Comparison of ENCODE assay signal across 8 mouse cellular contexts in the genomic region with DNA sequence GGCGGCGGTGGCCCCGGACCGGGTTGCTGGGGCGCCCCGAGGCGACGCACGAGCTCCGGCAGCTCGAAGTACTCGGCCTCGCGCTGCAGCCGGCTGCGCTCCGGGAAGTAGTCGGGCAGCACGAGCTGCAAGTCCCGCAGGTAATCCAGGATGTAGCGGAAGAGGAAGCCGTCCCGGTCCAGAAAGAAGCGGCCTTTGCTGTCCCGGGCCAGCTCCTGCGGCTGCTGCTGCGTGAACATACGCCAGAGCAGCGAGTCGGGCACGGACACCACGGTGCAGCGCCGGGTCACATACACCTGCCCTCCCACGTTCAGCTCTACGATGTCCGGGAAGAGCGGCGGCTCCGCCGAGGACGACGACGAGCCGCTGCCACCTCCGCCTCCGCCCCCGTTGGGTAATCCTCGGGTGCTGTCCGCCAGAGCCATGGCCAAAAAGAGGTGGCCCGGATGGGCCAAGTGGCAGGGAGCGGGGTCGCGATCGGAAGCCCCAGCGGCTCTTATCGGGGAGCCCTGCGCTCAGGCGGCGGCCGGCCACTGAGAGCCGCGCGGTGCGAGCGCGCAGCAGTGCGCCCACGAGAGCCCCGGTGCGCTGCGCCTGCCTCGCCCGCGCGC. TPM values are rescaled to one million over a fixed set of nuclear protein-coding genes. Genes with fewer than 3 reads are reported as not detected.
DNase-seq lines count a peak whose midpoint lies in the region; ATAC-seq lines count a peak whose summit lies in the region.

No protein-coding gene starts in this region.

- H3K36me3 ChIP-seq in embryonic facial prominence, embryonic 10.5 days (replicated peaks) = no peaks in the 10 kb centered on the region
- no peaks in the 10 kb centered on the region for H3K36me3 ChIP-seq in heart, embryonic 14.5 days (ENCODE audit: control insufficient read depth, insufficient read depth, low read length)
- H3K36me3 ChIP-seq in kidney, embryonic 16.5 days (ENCODE audit: insufficient read depth, low read length) = no peaks in the 10 kb centered on the region
- H3K36me3 ChIP-seq in liver, embryonic 11.5 days (ENCODE audit: control insufficient read depth, insufficient read depth, low read length) = no peaks in the 10 kb centered on the region

- H3K4me3 ChIP-seq in embryonic facial prominence, embryonic 10.5 days = peak overlapping the region; percentile 77
- peak overlapping the region; percentile 65 to 76 for H3K4me3 ChIP-seq in heart, embryonic 14.5 days (ENCODE audit: control insufficient read depth in 1 of 2, insufficient read depth in 1 of 2, low read depth in 1 of 2, low read length in 2 of 2)
- peak overlapping the region; percentile 68 for H3K4me3 ChIP-seq in kidney, embryonic 16.5 days (ENCODE audit: low read length)
- H3K4me3 ChIP-seq in liver, embryonic 11.5 days (ENCODE audit: low read depth, low read length) = peak overlapping the region; percentile 69

- peak overlapping the region; percentile 88 for H3K27ac ChIP-seq in embryonic facial prominence, embryonic 10.5 days (replicated peaks)
- peak overlapping the region; percentile 63 to 95 for H3K27ac ChIP-seq in heart, embryonic 14.5 days (replicated peaks in 1 of 2; ENCODE audit: control insufficient read depth in 1 of 2, insufficient read depth in 1 of 2, low read depth in 2 of 2, low read length in 2 of 2)
- H3K27ac ChIP-seq in kidney, embryonic 16.5 days (ENCODE audit: low read length) = peak overlapping the region; percentile 84
- peak overlapping the region; percentile 30; the same call in 1 of the 2 replicates for H3K27ac ChIP-seq in liver, embryonic 11.5 days (ENCODE audit: low read depth, low read length)

- WGBS in embryonic facial prominence, embryonic 10.5 days = under 1% methylated on average over 76 of the region's 76 CpGs
- under 1% methylated on average over 69 of the region's 76 CpGs for WGBS in heart, embryonic 14.5 days
- WGBS in kidney, embryonic 16.5 days = under 1% methylated on average over 75 of the region's 76 CpGs
- WGBS in liver, embryonic 11.5 days = under 1% methylated on average over 76 of the region's 76 CpGs

- DNase-seq in adrenal gland, adult (ENCODE audit: inconsistent age in 2 of 2, low spot score in 1 of 2) = peak; percentile 72 to 91
- DNase-seq in adrenal gland, postnatal 14 days = no peak
- peak; percentile 67 for DNase-seq in Muller cell, postnatal 12 days (ENCODE audit: inconsistent ontology term)
- DNase-seq in embryonic facial prominence, embryonic 10.5 days (ENCODE audit: low spot score) = no peak
- DNase-seq in liver, embryonic 11.5 days (ENCODE audit: low spot score) = peak; percentile 75
- DNase-seq in right cerebral cortex, postnatal 25 days = peak; percentile 67

- peak overlapping the region; percentile 99 for H3K4me2 ChIP-seq in heart, embryonic 14.5 days (ENCODE audit: low read length)
- H3K4me2 ChIP-seq in kidney, embryonic 16.5 days (replicated peaks; ENCODE audit: low read depth, low read length) = peak overlapping the region; percentile 85
- H3K4me2 ChIP-seq in liver, embryonic 11.5 days = peak overlapping the region; percentile 96

- peak; percentile 2; the same call in 1 of the 2 replicates for ATAC-seq in heart, embryonic 14.5 days (ENCODE audit: insufficient number of reproducible peaks, insufficient read depth, low FRiP score, low read depth)
- ATAC-seq in kidney, embryonic 16.5 days (ENCODE audit: low FRiP score, low TSS enrichment) = peak; percentile 57
- peak; percentile 32 for ATAC-seq in liver, embryonic 11.5 days (replicated peaks; ENCODE audit: low FRiP score)

- no peaks in the 10 kb centered on the region for H3K9me3 ChIP-seq in embryonic facial prominence, embryonic 10.5 days
- H3K9me3 ChIP-seq in heart, embryonic 14.5 days (ENCODE audit: control insufficient read depth, low read length) = no peaks in the 10 kb centered on the region
- no peaks in the 10 kb centered on the region for H3K9me3 ChIP-seq in kidney, embryonic 16.5 days (ENCODE audit: low read length)
- H3K9me3 ChIP-seq in liver, embryonic 11.5 days (ENCODE audit: control insufficient read depth, low read length) = no peaks in the 10 kb centered on the region

- peaks cover 22% of the 10 kb centered on the region for H3K27me3 ChIP-seq in embryonic facial prominence, embryonic 10.5 days (replicated peaks; ENCODE audit: low read depth, poor library complexity, severe bottlenecking)
- H3K27me3 ChIP-seq in heart, embryonic 14.5 days (ENCODE audit: control insufficient read depth, insufficient read depth, low read length) = no peaks in the 10 kb centered on the region
- H3K27me3 ChIP-seq in kidney, embryonic 16.5 days (ENCODE audit: insufficient read depth, low read length) = no peaks in the 10 kb centered on the region
- peaks cover 11% of the 10 kb centered on the region; the same call in 1 of the 2 replicates for H3K27me3 ChIP-seq in liver, embryonic 11.5 days (replicated peaks; ENCODE audit: control insufficient read depth, insufficient read depth, low read length)

- peak overlapping the region; percentile 82 for H3K9ac ChIP-seq in heart, embryonic 14.5 days (ENCODE audit: low read length)
- peak overlapping the region; percentile 73 for H3K9ac ChIP-seq in kidney, embryonic 16.5 days (replicated peaks; ENCODE audit: low read length)
- H3K9ac ChIP-seq in liver, embryonic 11.5 days (ENCODE audit: low read depth, low read length) = peak overlapping the region; percentile 68

- H3K4me1 ChIP-seq in embryonic facial prominence, embryonic 10.5 days = peaks cover 22% of the 10 kb centered on the region
- H3K4me1 ChIP-seq in heart, embryonic 14.5 days (ENCODE audit: control insufficient read depth in 2 of 2, insufficient read depth in 2 of 2, low read length in 2 of 2) = peaks cover 3 to 8% of the 10 kb centered on the region in 2 experiments; a peak in 1 of 4 replicates
- H3K4me1 ChIP-seq in kidney, embryonic 16.5 days (ENCODE audit: insufficient read depth, low read length) = 0 out of 2 replicates have a peak, but pooled peaks cover 8% of the 10 kb centered on the region
- H3K4me1 ChIP-seq in liver, embryonic 11.5 days (replicated peaks; ENCODE audit: control insufficient read depth, insufficient read depth, low read length) = peaks cover 3% of the 10 kb centered on the region; the same call in 1 of the 2 replicates

RNA-seq across cellular contexts. Expression of a gene that starts 0.3 kb away (rescaled TPM):
- 53.3 and 64.9 TPM in 2 replicates for total RNA-seq in adrenal gland, postnatal 14 days (2021)
- polyA plus RNA-seq in embryonic facial prominence, embryonic 10.5 days (2016; fragmentation: Nextera tagmentation; extraction: Ambion mirVana) = 6.2 and 8.8 TPM in 2 replicates
- 5.8 and 9.0 TPM in 2 replicates for polyA plus RNA-seq in heart, embryonic 14.5 days (2014; fragmentation: Nextera tagmentation; extraction: Ambion mirVana)
- 8.9 and 9.0 TPM in 2 replicates for polyA plus RNA-seq in kidney, embryonic 16.5 days (2015; fragmentation: Nextera tagmentation; extraction: Ambion mirVana)
- 5.8 TPM in 2 replicates for polyA plus RNA-seq in liver, embryonic 11.5 days (2014; fragmentation: Nextera tagmentation; extraction: Ambion mirVana)

Comparison
In these comparisons a context has a peak if more than half of its experiments do, and no peak if none do; other contexts are left out.
1. DNase-seq: peak in adrenal gland, adult (2 of 2), Muller cell, postnatal 12 days (single experiment), liver, embryonic 11.5 days (single experiment) and right cerebral cortex, postnatal 25 days (single experiment); none in adrenal gland, postnatal 14 days (single experiment) and embryonic facial prominence, embryonic 10.5 days (single experiment).
2. H3K27ac ChIP-seq: peak in every context shown above with its lines; median percentile 88 in embryonic facial prominence, embryonic 10.5 days; 84 in kidney, embryonic 16.5 days; 79 in heart, embryonic 14.5 days; 30 in liver, embryonic 11.5 days.
3. ATAC-seq: peak in every context shown above with its lines; median percentile 57 in kidney, embryonic 16.5 days; 32 in liver, embryonic 11.5 days; 2 in heart, embryonic 14.5 days.
4. Peak in every context shown above with its lines, with median percentiles within 50 percentile points of each other: H3K4me3 ChIP-seq, H3K4me2 ChIP-seq and H3K9ac ChIP-seq.